Mouse (Mus musculus) erythroblast, embryonic 14.5 days (primary cell): ENCODE results near the gene Tssc4. TPM values are rescaled to one million over a fixed set of nuclear protein-coding genes. Genes with fewer than 3 reads are reported as not detected.

Experiments
- H3K27me3 ChIP-seq: 2 replicates; pipeline ENCODE4 v1.6.1; 2012; ENCODE audit warnings: inconsistent platforms; ENCODE audit not compliant: control insufficient read depth
- H3K36me3 ChIP-seq: 2 replicates; pipeline ENCODE4 v1.6.1; 2012; ENCODE audit warnings: mild to moderate bottlenecking, inconsistent platforms; ENCODE audit not compliant: control insufficient read depth
- H3K4me1 ChIP-seq: 2 replicates; pipeline ENCODE4 v1.6.1; 2012; ENCODE audit warnings: inconsistent platforms; ENCODE audit not compliant: control insufficient read depth
- H3K4me3 ChIP-seq: replicated peaks from 2 replicates; pipeline ENCODE3; 2012; ENCODE audit warnings: moderate library complexity, mild to moderate bottlenecking, inconsistent platforms
- H3K9me3 ChIP-seq: 2 replicates; pipeline ENCODE4 v1.6.1; 2012; ENCODE audit warnings: low read length, inconsistent platforms, mixed read lengths; ENCODE audit not compliant: control insufficient read depth
- GATA1 ChIP-seq: IDR thresholded peaks from 2 replicates; pipeline ENCODE4 v1.6.1; 2012; ENCODE audit warnings: low read length, inconsistent platforms, mixed read lengths
- TAL1 ChIP-seq: IDR thresholded peaks from 3 replicates; pipeline ENCODE4 v1.6.1; 2012; ENCODE audit warnings: low read length, inconsistent platforms, mixed read lengths
- polyA plus RNA-seq: library from polyadenylated mRNA; stranded (reverse); fragments of >175 nt; gene quantifications from 2 replicates; pipeline ENCODE4 v1.2.3, GENCODE M21; 2012

Gene Tssc4
- polyA plus RNA-seq, 1 experiment, result 23.4 TPM

- Histone ChIP-seq H3K4me3 (peak overlapping the region; percentile 67), H3K27me3 (no peaks in the 10 kb centered on the region), H3K36me3 (peaks cover 6% of the 10 kb centered on the region), H3K9me3 (no peaks in the 10 kb centered on the region), H3K4me1 (peaks cover 72% of the 10 kb centered on the region)
- no peak for TF ChIP-seq TAL1
- no peak for TF ChIP-seq GATA1
These were observed 15.8 kb upstream of the Tssc4 start for GRCm38 (mm10) chr7:143053008-143053899.

DNA sequence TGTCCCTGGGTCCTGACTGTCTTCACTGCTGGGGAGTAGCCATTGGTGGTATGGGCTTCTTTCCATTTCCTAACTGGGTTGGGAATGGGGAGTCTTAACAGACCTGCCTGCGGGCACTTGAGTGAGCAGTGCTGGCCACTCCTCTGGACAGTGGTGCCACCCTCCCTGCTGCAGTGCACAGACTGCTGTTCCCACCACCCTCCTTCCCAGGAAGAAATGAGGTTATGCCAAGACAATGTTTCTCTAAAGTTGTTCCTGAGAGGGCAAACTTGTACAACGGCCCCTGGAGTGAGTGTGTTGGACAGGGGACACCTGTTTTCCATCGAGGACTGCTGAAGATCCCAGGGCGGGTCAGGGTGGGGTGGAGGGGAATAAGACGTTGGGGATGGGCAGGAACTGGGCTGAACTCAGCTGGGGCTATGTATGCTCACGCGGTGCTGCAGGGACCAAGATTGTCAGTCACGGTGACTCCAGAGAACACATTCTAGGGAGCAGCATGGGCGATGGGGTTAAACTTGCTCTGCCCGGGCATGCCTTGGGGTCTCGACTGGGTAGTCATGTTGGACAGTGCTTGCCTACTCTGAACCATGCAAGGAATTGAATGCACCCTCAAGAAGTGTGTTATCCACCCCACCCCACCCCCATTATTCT lies 15.0 kb upstream of the Tssc4 start:
- Histone ChIP-seq H3K36me3 (peaks cover 6% of the 10 kb centered on the region), H3K4me1 (peaks cover 80% of the 10 kb centered on the region), H3K27me3 (no peaks in the 10 kb centered on the region), H3K9me3 (no peaks in the 10 kb centered on the region), H3K4me3 (peak overlapping the region; percentile 67)
- no peak for TF ChIP-seq TAL1
- no peak for TF ChIP-seq GATA1

DNA sequence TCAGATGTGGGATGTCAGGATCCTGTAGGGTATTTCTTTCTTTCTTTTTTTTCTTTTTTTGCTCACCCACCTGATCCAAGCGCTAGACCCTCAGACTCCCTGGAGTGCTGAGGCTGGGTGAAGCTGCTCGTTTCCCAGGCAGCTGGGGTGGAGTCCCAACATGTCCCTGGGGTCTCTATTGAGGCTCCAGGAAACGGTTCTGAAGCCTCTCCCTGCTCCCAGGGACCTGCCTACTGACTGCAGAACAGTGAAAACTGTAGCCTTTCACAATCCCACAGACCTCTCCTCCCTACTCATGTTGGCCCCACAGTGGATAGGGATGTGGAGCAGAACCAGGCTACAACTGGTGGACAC lies 14.5 kb upstream of the Tssc4 start:
- Histone ChIP-seq H3K9me3 (no peaks in the 10 kb centered on the region), H3K27me3 (no peaks in the 10 kb centered on the region), H3K4me3 (peak overlapping the region; percentile 67), H3K36me3 (peaks cover 8% of the 10 kb centered on the region), H3K4me1 (peaks cover 85% of the 10 kb centered on the region)
- TF ChIP-seq GATA1, result no peak
- TF ChIP-seq TAL1, result no peak

DNA sequence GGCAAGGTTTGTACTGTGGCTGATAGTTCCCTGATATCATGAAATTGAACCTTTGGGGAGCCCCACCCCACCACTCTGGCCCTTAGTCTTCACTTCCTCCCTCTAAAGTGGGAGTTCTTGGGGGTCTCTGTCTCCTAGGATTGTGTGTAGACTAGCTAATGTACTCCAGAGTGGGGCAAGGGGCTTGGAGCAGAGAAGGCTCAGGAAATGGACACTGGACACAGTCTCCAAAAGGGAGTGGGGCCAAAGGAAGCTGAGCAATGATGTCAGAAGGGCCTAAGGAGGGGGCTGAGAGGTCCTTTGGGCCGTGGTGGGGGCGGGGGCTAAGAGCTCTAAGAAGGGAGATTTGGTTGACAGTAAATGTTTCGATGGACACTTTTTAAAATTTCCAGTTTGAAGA lies 14.0 kb upstream of the Tssc4 start:
- peaks cover 8% of the 10 kb centered on the region for H3K36me3 ChIP-seq
- H3K4me3 ChIP-seq, result peak overlapping the region; percentile 67
- H3K9me3 ChIP-seq, result no peaks in the 10 kb centered on the region
- H3K27me3 ChIP-seq, result no peaks in the 10 kb centered on the region
- H3K4me1 ChIP-seq, result peaks cover 86% of the 10 kb centered on the region
- no peak for TF ChIP-seq TAL1
- TF ChIP-seq GATA1, result no peak

- no peak overlapping the region for H3K4me3 ChIP-seq
These were observed 13.4 kb upstream of the Tssc4 start for GRCm38 (mm10) chr7:143055499-143056186.

GRCm38 (mm10) chr7:143057023-143057422 lies 12.0 kb upstream of the Tssc4 start:
- Histone ChIP-seq H3K4me3 (no peak overlapping the region), H3K9me3 (no peaks in the 10 kb centered on the region), H3K36me3 (peaks cover 20% of the 10 kb centered on the region), H3K4me1 (peaks cover 92% of the 10 kb centered on the region), H3K27me3 (no peaks in the 10 kb centered on the region)
- no peak for TF ChIP-seq TAL1

More at GRCm38 (mm10) chr7:143055499-143056186, 13.4 kb upstream of the Tssc4 start:
- peaks cover 9% of the 10 kb centered on the region for H3K36me3 ChIP-seq
- peaks cover 90% of the 10 kb centered on the region for H3K4me1 ChIP-seq
- no peaks in the 10 kb centered on the region for H3K9me3 ChIP-seq
- TF ChIP-seq TAL1, result no peak
- no peak for TF ChIP-seq GATA1
- H3K27me3 ChIP-seq, result no peaks in the 10 kb centered on the region

- Histone ChIP-seq H3K9me3 (no peaks in the 10 kb centered on the region), H3K36me3 (peaks cover 27% of the 10 kb centered on the region), H3K4me1 (peaks cover 84% of the 10 kb centered on the region), H3K27me3 (no peaks in the 10 kb centered on the region), H3K4me3 (no peak overlapping the region)
- TF ChIP-seq TAL1 (no peak), GATA1 (peak; percentile 60)
These were observed 11.3 kb upstream of the Tssc4 start for GRCm38 (mm10) chr7:143057667-143058220.

- peaks cover 32% of the 10 kb centered on the region for H3K36me3 ChIP-seq
- TF ChIP-seq TAL1 (no peak), GATA1 (no peak)
- no peaks in the 10 kb centered on the region for H3K27me3 ChIP-seq
- H3K4me3 ChIP-seq, result no peak overlapping the region
- no peaks in the 10 kb centered on the region for H3K9me3 ChIP-seq
- H3K4me1 ChIP-seq, result peaks cover 79% of the 10 kb centered on the region
These were observed 10.8 kb upstream of the Tssc4 start for GRCm38 (mm10) chr7:143058221-143058697.
